Mouse (Mus musculus): Measurements from ENCODE around the gene Krtap15. TPM values are rescaled to one million over a fixed set of nuclear protein-coding genes. Genes with fewer than 3 reads are reported as not detected.

Gene Krtap15
- total RNA-seq, 2 experiments from 2014 or later, result not detected

DNA sequence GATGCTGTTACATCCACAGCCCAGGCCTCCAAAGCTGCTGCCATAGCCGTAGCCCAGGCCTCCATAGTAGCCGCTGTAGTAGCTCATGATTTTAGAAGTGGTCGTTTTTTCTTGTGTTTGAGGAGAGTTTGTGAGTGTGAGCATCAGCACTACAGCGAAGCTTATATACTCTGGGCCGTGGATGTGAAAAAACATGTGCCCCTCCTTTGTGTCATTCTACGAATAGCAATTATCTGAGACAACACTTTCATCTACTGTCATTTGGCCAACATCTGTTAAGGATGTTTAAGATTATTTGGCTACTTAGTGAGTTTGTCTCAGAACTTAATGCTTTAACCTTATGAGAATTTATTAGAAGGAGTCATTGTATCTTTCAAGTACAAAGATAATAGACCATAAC, 49.3 kb downstream of the Krtap15 start, which contains the start of gene Krtap19-1:
TSS of gene Krtap19-1 (minus strand) at position 101 of the 400 bp plus-strand sequence.
- intact Hi-C loops (cut with DNase I), result no loop called here
- no peak for TF ChIP-seq CTCF (IDR thresholded peaks at IDR 0.05)
- no peak for DNase-seq (ENCODE audit: extremely low spot score in 1 of 2, low spot score in 2 of 2)
- Histone ChIP-seq H3K4me3 (no peak within 1 kb of the TSS), H3K27ac (no peak within 1 kb of the TSS)

DNA sequence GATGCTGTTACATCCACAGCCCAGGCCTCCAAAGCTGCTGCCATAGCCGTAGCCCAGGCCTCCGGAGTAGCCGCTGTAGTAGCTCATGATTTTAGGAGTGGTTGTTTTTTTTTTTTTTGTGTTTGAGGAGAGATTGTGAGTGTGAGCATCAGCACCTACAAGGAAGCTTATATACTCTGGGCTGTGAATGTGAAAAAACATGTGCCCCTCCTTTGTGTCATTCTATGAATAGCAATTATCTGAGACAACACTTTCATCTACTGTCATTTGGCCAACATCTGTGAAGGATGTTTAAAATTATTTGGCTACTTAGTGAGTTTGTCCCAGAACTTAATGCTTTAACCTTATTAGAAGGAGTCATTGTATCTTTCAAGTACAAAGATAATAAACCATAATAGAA, 54.2 kb downstream of the Krtap15 start, which contains the start of gene Krtap19-2:
TSS of gene Krtap19-2 (minus strand) at position 101 of the 400 bp plus-strand sequence.
- Histone ChIP-seq H3K4me3 (no peak within 1 kb of the TSS), H3K27ac (no peak within 1 kb of the TSS)
- no peak for TF ChIP-seq CTCF (IDR thresholded peaks at IDR 0.05)
- no peak for DNase-seq (ENCODE audit: extremely low spot score in 1 of 2, low spot score in 2 of 2)
- intact Hi-C loops (cut with DNase I), result no loop called here

DNA sequence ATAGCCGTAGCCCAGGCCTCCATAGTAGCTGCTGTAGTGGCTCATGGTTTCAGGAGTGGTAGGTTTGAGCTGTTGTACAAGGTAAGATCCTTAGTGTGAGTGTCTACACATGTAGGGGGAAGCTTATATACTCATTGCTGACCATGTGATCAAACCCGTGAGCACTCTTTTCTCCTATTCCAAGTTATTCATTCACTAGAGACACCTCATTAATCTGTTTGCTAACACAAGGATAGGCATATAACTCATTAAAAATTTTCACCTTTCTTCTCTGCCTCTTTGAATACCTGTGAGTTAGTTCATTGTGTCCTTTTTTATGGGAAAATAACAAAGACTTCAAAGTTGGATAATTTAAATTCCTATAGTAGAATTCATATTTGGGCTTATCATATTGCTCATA, 57.9 kb downstream of the Krtap15 start, which contains the start of gene Krtap19-3:
TSS of gene Krtap19-3 (minus strand) at position 101 of the 400 bp plus-strand sequence.
- H3K4me3 ChIP-seq, result no peak within 1 kb of the TSS
- no peak within 1 kb of the TSS for H3K27ac ChIP-seq
- intact Hi-C loops (cut with DNase I), result no loop called here
- DNase-seq (ENCODE audit: extremely low spot score in 1 of 2, low spot score in 2 of 2), result no peak
- TF ChIP-seq CTCF (IDR thresholded peaks at IDR 0.05), result no peak

Other genes starting within 250 kb of the Krtap15 start
- not detected for gene Krtap24-1, start 207.9 kb upstream of the Krtap15 start, total RNA-seq (2021)
- gene 2310079G19Rik, start 192.5 kb upstream of the Krtap15 start, total RNA-seq (2021), result not detected
- gene Krtap26-1, start 172.4 kb upstream of the Krtap15 start, total RNA-seq (2021), result not detected
- not detected for gene Krtap27-1, start 148.5 kb upstream of the Krtap15 start, total RNA-seq (2021)
- not detected for gene 2310061N02Rik, start 112.3 kb upstream of the Krtap15 start, total RNA-seq (2021)
- not detected for gene Krtap13-1, start 91.4 kb upstream of the Krtap15 start, total RNA-seq (2021)
- not detected for gene Krtap13, start 68.6 kb upstream of the Krtap15 start, total RNA-seq (2021)
- not detected for gene 2310034C09Rik, start 61.4 kb upstream of the Krtap15 start, total RNA-seq (2021)
- gene 2310057N15Rik, start 46.0 kb upstream of the Krtap15 start, total RNA-seq (2021), result not detected
- not detected for gene Gm5965, start 42.3 kb upstream of the Krtap15 start, total RNA-seq (2021)
- gene Gm20741, start 8.0 kb upstream of the Krtap15 start, total RNA-seq (2021), result not detected
- gene Krtap14, start 5.9 kb downstream of the Krtap15 start, total RNA-seq (2021), result not detected
- not detected for gene Krtap19-1, start 49.2 kb downstream of the Krtap15 start, total RNA-seq (2021)
- gene Krtap19-2, start 54.1 kb downstream of the Krtap15 start, total RNA-seq (2021), result not detected
- not detected for gene Krtap19-3, start 57.8 kb downstream of the Krtap15 start, total RNA-seq (2021)
- not detected for gene Krtap19-4, start 64.9 kb downstream of the Krtap15 start, total RNA-seq (2021)
- gene Krtap19-5, start 76.2 kb downstream of the Krtap15 start, total RNA-seq (2021), result not detected
- not detected for gene Krtap19-9b, start 112.0 kb downstream of the Krtap15 start, total RNA-seq (2021)
- gene Krtap16-3, start 142.7 kb downstream of the Krtap15 start, total RNA-seq (2021), result not detected
- gene Krtap22-2, start 190.5 kb downstream of the Krtap15 start, total RNA-seq (2021), result not detected
- not detected for gene Gm10229, start 195.1 kb downstream of the Krtap15 start, total RNA-seq (2021)
- gene Krtap6-1, start 211.5 kb downstream of the Krtap15 start, total RNA-seq (2021), result not detected
- not detected for gene Gm10228, start 221.3 kb downstream of the Krtap15 start, total RNA-seq (2021)
- not detected for gene Krtap6-5, start 227.7 kb downstream of the Krtap15 start, total RNA-seq (2021)
- gene 1110025L11Rik, start 243.8 kb downstream of the Krtap15 start, total RNA-seq (2021), result not detected